Mouse (Mus musculus): ENCODE results near the gene Trmt2a. TPM values are rescaled to one million over a fixed set of nuclear protein-coding genes. Genes with fewer than 3 reads are reported as not detected.

Trmt2a gene
- polyA plus RNA-seq (2012; rRNA removed): 39.3 and 39.4 TPM in 2 replicates

DNA sequence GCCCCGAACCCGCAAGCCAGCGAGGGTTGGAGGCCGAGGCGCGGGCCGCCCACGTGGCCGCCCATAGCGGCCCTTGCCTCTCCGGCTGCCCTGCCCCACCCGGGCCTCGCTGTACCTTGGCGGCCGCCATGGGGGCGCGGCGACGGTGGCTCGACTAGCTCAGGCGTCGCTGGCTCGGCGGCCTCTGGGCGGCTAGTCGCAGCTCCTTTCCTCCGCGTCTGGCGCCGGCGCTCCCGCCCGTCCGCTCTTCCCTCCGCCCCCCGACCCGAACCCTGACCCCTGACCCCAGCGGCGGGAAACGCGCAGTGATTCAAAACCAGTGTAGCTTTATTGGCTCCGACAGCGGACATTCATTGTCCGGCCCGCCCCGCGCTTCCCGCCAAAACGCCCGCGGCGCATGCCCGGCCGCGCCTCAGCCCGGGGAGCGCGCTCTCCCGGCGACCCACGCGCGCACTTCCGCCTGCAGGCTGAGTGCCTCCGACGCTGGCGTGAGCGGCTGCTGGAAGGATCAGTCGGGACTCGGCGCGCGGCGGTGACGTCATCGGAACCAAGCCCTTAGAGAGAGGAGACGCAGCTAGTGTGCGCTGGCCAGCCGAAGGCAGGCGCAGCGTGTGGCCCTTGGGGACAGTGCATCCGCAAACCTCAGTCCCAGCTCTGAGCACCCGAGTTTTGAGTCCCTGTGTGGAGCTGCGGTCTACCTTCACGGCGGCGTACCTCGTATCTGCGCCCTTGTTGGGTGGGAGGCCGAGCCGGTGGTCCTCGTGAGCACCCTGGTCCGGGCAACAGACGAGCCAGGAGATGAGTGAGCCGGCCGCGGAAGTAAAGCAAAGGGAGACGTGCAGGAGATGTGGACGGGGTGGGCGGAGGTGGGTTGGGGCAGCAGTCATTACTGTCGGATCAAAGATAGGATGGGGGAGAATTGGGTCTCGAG, at the start of gene Trmt2a, which contains the start of gene Ranbp1:
Trmt2a (plus strand) TSS at position 247 of the 931 bp plus-strand sequence.
Ranbp1 (minus strand) TSS at position 300 of the 931 bp plus-strand sequence.
- no peaks in the 10 kb centered on the region; the same call in 1 of the 2 replicates for H3K36me3 ChIP-seq (ENCODE audit: control insufficient read depth, insufficient read depth, low read length)
- no peaks in the 10 kb centered on the region for H3K27me3 ChIP-seq (replicated peaks; ENCODE audit: control insufficient read depth, insufficient read depth, low read length)
- under 1% methylated on average over 101 of the region's 102 CpGs for WGBS
- peak; percentile 99 for DNase-seq
- H3K27ac ChIP-seq (ENCODE audit: insufficient read depth, low read depth, low read length): peak within 1 kb of the TSS; percentile 67
- H3K4me1 ChIP-seq (ENCODE audit: control insufficient read depth, insufficient read depth, low read length): peaks cover 5% of the 10 kb centered on the region
- peak within 1 kb of the TSS; percentile 91 for H3K4me3 ChIP-seq (ENCODE audit: insufficient read depth, low read depth, low read length)
- TF ChIP-seq CTCF (conservative IDR thresholded peaks at IDR 0.05; ENCODE audit: insufficient read depth, insufficient read length, low read depth, low read length) (no peak), POLR2A (IDR thresholded peaks at IDR 0.05; ENCODE audit: low read depth, low read length) (peak; percentile 95)

DNA sequence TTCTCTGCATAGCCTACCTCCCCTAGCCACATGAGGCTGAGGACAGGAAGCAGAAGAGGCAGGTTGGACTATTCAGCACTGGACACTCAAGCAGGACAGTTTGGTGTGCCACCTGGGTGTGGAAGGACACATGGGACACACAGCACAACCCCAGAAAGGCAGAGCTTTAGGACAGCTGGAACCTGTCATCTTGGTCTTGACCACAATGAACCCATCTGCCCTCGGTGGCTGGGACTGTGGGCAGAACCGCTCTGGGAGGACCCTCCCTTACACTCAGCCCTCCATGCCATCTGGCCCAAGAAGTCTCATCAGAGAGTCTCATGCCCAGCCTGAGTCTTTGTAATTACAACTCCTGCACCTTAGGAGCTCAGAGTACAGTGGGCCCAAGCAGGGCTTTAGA, 48.4 kb upstream of the Trmt2a start:
- no peaks in the 10 kb centered on the region for H3K27me3 ChIP-seq (replicated peaks; ENCODE audit: control insufficient read depth, insufficient read depth, low read length)
- TF ChIP-seq POLR2A (IDR thresholded peaks at IDR 0.05; ENCODE audit: low read depth, low read length) (no peak), CTCF (conservative IDR thresholded peaks at IDR 0.05; ENCODE audit: insufficient read depth, insufficient read length, low read depth, low read length) (no peak)
- H3K27ac ChIP-seq (ENCODE audit: insufficient read depth, low read depth, low read length): no peak overlapping the region
- 71% methylated on average over 2 of the region's 2 CpGs for WGBS
- no peak overlapping the region for H3K4me3 ChIP-seq (ENCODE audit: insufficient read depth, low read depth, low read length)
- H3K4me1 ChIP-seq (ENCODE audit: control insufficient read depth, insufficient read depth, low read length): no peaks in the 10 kb centered on the region
- H3K36me3 ChIP-seq (ENCODE audit: control insufficient read depth, insufficient read depth, low read length): no peaks in the 10 kb centered on the region
- DNase-seq: no peak

DNA sequence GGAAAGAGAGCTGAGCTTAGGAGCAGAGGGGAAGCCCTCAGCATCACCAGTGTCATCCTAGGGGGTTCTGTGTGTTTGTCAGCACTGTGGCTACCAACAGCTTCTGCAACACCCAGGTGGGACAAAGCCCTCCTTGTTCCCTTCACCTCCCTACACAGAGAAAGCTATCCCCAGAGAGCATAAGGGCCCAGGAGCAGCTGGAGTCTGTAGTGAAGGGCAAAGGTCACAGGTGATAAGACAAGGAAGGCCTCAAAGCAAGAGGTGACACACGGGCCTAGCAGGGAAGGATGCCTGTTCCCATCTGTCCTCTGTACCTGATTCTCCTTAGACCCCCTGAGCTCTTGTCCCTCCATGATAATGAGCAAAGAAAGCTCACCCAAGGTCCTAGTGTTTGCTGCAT, 46.9 kb upstream of the Trmt2a start:
- Histone ChIP-seq H3K27ac (ENCODE audit: insufficient read depth, low read depth, low read length) (no peak overlapping the region), H3K4me3 (ENCODE audit: insufficient read depth, low read depth, low read length) (no peak overlapping the region), H3K36me3 (ENCODE audit: control insufficient read depth, insufficient read depth, low read length) (no peaks in the 10 kb centered on the region), H3K4me1 (ENCODE audit: control insufficient read depth, insufficient read depth, low read length) (no peaks in the 10 kb centered on the region), H3K27me3 (replicated peaks; ENCODE audit: control insufficient read depth, insufficient read depth, low read length) (no peaks in the 10 kb centered on the region)
- DNase-seq: no peak
- TF ChIP-seq POLR2A (IDR thresholded peaks at IDR 0.05; ENCODE audit: low read depth, low read length) (no peak), CTCF (conservative IDR thresholded peaks at IDR 0.05; ENCODE audit: insufficient read depth, insufficient read length, low read depth, low read length) (no peak)
- WGBS: 79% methylated on average over 1 of the region's 1 CpGs

DNA sequence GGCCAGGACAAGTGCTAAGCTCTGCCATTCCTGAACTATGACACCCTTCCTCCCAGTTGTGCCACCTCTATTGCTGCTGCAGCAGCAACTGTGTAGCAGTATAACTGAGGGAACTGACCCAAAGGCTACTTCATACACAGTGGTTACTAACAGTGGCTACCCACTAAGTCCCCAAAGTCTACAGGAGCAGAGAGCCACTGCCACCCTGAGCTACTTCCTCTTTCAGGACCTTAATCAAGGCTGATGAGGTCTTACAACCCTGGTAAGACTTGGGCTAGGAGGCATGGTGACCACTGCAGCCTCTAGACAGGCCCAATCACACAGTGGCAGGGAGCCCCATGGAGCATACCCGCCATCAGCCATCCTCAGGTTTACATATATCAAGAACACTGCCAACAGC, 46.4 kb upstream of the Trmt2a start:
- Histone ChIP-seq H3K4me3 (ENCODE audit: insufficient read depth, low read depth, low read length) (no peak overlapping the region), H3K27ac (ENCODE audit: insufficient read depth, low read depth, low read length) (no peak overlapping the region), H3K27me3 (replicated peaks; ENCODE audit: control insufficient read depth, insufficient read depth, low read length) (no peaks in the 10 kb centered on the region), H3K4me1 (ENCODE audit: control insufficient read depth, insufficient read depth, low read length) (no peaks in the 10 kb centered on the region), H3K36me3 (ENCODE audit: control insufficient read depth, insufficient read depth, low read length) (no peaks in the 10 kb centered on the region)
- no peak for DNase-seq
- WGBS: 90% methylated on average over 1 of the region's 1 CpGs
- TF ChIP-seq CTCF (conservative IDR thresholded peaks at IDR 0.05; ENCODE audit: insufficient read depth, insufficient read length, low read depth, low read length): no peak
- no peak for TF ChIP-seq POLR2A (IDR thresholded peaks at IDR 0.05; ENCODE audit: low read depth, low read length)

DNA sequence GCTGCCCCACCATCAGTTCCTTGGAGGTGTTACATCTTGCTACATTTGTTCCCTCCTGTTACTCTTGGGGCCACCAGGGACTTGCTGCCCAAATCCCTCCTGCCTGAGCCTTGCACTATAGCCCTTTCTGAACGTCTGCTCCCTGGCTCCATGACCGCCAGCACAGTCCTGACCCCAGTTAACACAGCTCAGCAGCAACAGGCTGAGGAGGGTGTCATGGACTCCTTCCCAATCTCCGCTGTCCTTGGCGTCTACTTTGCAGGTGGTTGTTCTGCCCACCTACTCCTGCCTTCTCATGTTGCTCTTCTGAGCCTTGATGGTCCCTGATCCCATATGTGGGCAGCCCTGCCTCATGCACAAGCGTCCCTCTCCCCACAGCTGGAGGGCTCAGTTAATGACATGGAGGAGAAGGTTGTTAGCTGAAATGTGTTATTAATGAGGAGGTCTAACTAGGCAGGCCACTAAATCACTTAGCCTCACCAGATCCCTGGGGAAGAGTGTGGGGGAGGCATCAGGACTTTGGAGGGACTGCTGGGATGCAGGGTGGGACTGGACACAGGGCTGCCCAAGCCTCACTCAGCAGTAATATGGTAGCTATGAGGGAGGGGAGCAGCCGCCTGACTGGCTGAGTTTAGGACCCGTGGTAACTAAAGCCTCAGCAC, 44.9 kb upstream of the Trmt2a start:
- Histone ChIP-seq H3K4me3 (ENCODE audit: insufficient read depth, low read depth, low read length) (no peak overlapping the region), H3K36me3 (ENCODE audit: control insufficient read depth, insufficient read depth, low read length) (no peaks in the 10 kb centered on the region), H3K27ac (ENCODE audit: insufficient read depth, low read depth, low read length) (no peak overlapping the region), H3K4me1 (ENCODE audit: control insufficient read depth, insufficient read depth, low read length) (no peaks in the 10 kb centered on the region), H3K27me3 (replicated peaks; ENCODE audit: control insufficient read depth, insufficient read depth, low read length) (no peaks in the 10 kb centered on the region)
- no peak for TF ChIP-seq POLR2A (IDR thresholded peaks at IDR 0.05; ENCODE audit: low read depth, low read length)
- TF ChIP-seq CTCF (conservative IDR thresholded peaks at IDR 0.05; ENCODE audit: insufficient read depth, insufficient read length, low read depth, low read length): no peak
- 46% methylated on average over 7 of the region's 7 CpGs for WGBS
- DNase-seq: no peak

DNA sequence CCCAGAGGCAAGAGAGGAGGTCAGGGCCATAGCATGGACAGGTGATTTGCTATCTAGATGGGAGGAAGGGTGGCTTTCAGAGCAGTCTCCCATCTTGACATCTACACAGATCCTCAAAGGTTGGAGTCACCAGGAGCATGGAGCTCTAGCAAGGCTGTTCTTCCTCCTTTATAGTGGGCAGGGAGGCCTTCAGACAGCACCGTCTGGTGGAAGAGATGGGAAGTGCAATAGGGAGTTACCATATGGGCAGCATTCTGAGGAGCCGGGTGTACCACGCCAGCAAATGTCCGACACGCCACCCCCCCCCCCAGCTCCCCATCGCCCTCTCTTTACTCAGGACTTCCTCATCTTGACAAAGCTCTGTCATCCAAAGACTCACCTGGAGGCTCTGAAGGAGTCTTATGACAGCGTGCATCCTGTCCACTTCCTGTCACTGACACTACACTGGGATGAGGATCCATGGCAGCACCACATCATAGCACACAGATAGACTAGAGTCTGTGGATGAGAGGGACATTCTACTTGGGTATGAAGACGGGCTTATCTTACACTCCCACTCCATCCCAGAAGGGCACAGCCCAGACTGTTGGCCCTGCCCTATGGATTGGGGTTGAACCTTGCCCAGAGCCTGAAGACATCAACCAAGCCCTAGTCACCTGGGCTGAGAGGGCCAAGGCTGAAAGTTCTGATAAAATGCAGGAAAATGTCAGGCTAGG, 37.6 kb upstream of the Trmt2a start:
- Histone ChIP-seq H3K27ac (ENCODE audit: insufficient read depth, low read depth, low read length) (no peak overlapping the region), H3K4me1 (ENCODE audit: control insufficient read depth, insufficient read depth, low read length) (no peaks in the 10 kb centered on the region), H3K36me3 (ENCODE audit: control insufficient read depth, insufficient read depth, low read length) (no peaks in the 10 kb centered on the region), H3K4me3 (ENCODE audit: insufficient read depth, low read depth, low read length) (no peak overlapping the region), H3K27me3 (replicated peaks; ENCODE audit: control insufficient read depth, insufficient read depth, low read length) (no peaks in the 10 kb centered on the region)
- DNase-seq: peak; percentile 61
- 19% methylated on average over 8 of the region's 8 CpGs for WGBS
- no peak for TF ChIP-seq POLR2A (IDR thresholded peaks at IDR 0.05; ENCODE audit: low read depth, low read length)
- peak; percentile 83 for TF ChIP-seq CTCF (conservative IDR thresholded peaks at IDR 0.05; ENCODE audit: insufficient read depth, insufficient read length, low read depth, low read length)
